Mouse (Mus musculus): ENCODE results near the gene Iqgap2.

Iqgap2 gene

GRCm38 (mm10) chr13:95829431-95830171, 62.1 kb downstream of the Iqgap2 start:
- no peak for DNase-seq (ENCODE audit: inconsistent ontology term)

- DNase-seq (ENCODE audit: inconsistent ontology term), result no peak
Observed at GRCm38 (mm10) chr13:95828616-95829015, 63.1 kb downstream of the Iqgap2 start.

GRCm38 (mm10) chr13:95826178-95826577, 65.5 kb downstream of the Iqgap2 start:
- peak; percentile 38 for DNase-seq (ENCODE audit: inconsistent ontology term)

- no peak for DNase-seq (ENCODE audit: inconsistent ontology term)
Observed at GRCm38 (mm10) chr13:95822918-95823317, 68.8 kb downstream of the Iqgap2 start.

DNA sequence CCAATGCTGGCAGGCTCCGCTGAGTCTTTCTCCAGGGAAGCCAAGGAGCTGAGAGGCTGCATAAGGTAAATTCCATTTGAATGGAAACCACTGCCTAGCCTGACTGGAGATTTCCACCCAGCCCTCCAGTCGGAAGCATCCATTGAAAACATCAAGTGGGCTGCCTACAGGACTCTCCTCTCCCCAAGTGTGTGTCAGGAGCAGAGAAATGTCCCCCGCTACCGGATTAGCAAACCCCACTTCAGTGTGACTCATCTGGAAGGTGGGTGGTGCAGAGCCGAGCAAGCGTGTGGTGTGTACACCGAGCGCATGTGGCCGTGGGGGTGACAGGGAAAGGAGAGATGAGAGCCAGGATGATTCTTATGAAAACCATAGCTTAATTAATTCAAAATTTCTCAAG, 71.7 kb downstream of the Iqgap2 start:
- no peak for DNase-seq (ENCODE audit: inconsistent ontology term)

DNA sequence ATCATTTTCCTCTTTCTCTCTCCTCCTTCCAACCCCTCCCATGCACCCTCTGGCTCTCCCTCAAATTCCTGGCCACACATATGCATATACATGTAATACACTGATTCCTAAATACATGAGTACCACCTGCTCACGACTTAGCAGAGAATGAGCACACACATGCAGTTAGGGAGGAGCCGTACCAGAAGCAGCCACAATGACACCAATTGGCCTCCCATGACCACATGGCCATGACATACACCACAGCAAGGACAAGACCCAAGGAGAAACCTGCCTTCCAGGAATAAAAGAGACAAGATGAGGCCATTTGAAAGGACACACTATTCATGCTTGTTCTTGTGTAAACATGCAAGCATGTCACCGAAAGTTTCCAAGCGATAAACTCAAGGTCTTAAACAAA, 72.8 kb downstream of the Iqgap2 start:
- no peak for DNase-seq (ENCODE audit: inconsistent ontology term)

DNA sequence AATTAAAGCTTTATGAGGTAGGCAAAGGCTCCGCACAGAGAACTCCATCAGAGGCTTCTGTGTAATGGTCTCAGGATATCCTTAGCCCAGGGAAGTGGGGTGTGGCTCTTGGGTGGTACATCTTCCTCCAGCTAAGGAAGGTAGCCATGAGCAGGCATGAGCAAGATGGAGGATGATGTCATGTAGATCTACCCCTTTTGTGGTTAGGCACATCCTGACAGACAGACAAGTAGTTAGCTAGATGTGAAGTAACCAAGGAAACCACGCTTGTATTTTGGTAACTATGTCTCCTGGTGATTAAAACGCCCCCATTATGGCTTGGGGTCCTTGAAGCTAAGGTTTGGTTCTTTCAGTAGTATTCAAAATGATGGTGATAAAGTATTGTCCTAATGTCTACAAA, 78.1 kb downstream of the Iqgap2 start:
- DNase-seq (ENCODE audit: inconsistent ontology term), result no peak

DNA sequence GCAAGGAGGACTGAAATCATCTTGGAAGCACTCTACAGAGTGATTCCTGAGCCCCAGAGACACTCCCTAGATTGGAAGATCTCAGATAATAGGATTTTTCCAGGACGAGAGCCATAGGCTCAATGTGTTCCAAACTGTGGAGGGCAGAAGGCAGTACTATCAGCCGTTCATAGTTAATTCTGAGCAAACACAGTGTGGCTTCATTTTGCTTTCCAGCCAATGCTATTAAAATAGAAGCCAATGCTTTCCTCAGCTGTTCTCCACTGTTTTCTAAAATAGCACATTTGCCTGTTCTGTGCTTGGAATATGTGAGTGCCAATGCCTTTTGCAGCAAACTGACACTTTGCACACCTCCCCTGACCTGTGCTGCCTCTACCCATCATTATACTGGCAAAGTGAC, 80.9 kb downstream of the Iqgap2 start:
- DNase-seq (ENCODE audit: inconsistent ontology term), result no peak

DNA sequence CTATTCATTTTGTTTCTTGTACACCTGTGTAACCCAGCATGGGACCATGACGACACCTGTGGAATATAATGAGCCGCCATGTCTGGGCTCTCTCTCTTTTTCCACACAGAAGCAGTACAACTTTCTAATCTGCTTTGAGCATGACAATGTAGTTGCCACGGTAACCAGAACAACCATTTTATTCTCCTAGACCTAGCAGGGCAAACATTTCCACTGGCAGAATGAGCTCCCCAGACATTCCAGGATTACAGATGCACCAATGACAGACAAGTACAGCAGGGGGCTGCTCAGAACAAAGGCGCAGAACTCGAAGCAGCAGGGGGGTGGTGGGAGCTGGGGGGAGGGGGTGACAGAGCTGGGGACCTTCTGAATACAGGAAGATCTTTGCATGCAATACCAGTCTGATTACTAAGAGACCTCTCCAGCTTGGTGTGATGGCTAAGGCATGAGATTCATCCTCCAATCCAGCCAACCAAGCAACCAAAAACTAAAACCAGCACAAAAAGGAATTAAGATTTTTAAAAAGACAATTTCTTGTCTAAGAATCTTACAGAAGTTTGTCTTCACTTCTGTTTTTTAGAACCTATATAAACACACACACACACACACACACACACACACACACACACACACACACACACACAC, 84.5 kb downstream of the Iqgap2 start:
- peak; percentile 81 for DNase-seq (ENCODE audit: inconsistent ontology term)

DNA sequence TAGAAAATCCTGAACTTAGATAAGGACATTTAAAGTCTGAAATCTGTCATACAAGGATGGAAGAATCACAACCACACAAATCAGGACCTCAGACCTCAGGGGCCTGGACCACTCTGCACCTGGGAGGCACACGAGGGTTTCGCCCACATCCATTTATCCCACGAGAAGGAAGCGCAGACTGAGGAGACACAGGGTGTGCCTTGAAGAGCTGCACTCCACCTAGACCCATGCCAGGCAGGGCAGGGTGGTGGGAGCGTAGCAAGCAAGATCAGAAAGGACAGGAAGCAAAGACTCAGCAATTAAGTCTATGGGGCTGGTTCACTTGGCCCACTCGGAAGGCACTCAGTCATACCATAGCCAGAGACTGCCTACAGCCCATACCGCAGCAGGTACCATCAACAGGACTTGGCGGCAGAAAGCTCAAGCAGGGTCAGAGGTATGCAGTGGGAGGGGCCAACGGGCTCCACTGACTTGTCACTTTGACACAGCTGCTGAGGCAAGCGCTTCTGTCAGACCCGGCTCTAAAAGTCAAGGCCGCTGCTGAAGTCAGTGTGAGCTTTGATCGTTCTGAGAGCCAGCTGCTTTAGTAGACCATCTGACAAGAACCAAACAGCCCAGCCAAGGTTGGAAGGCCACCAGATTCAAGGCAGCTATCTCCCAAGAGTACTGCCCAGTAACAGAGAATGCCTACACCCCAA, 86.1 kb downstream of the Iqgap2 start:
- DNase-seq (ENCODE audit: inconsistent ontology term), result no peak

GRCm38 (mm10) chr13:95804113-95804512, 87.6 kb downstream of the Iqgap2 start:
- no peak for DNase-seq (ENCODE audit: inconsistent ontology term)

GRCm38 (mm10) chr13:95800925-95801324, 90.8 kb downstream of the Iqgap2 start:
- peak; percentile 66 for DNase-seq (ENCODE audit: inconsistent ontology term)

- DNase-seq (ENCODE audit: inconsistent ontology term), result no peak
Observed at GRCm38 (mm10) chr13:95799322-95799721, 92.4 kb downstream of the Iqgap2 start.

GRCm38 (mm10) chr13:95798721-95799120, 93.0 kb downstream of the Iqgap2 start:
- no peak for DNase-seq (ENCODE audit: inconsistent ontology term)

DNA sequence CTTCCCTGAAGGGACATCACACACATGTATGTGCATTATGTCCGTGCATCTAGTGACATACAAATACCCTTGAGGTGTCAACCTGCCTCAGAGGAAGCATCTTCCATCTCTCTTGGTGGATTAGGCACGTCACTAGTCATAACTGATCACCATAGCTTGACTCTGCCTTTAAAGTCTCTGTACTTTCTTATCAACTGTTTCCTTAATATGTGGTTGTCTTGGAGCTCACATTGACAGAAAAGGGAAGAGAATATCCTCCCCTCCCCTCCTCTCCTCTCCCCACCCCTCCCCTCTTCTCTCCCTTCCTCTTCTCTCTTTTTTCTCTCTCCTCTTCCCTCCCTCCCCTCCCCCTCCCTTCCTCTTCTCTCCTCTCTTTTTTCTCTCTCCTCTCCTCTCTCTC, 94.2 kb downstream of the Iqgap2 start:
- DNase-seq (ENCODE audit: inconsistent ontology term), result no peak

DNA sequence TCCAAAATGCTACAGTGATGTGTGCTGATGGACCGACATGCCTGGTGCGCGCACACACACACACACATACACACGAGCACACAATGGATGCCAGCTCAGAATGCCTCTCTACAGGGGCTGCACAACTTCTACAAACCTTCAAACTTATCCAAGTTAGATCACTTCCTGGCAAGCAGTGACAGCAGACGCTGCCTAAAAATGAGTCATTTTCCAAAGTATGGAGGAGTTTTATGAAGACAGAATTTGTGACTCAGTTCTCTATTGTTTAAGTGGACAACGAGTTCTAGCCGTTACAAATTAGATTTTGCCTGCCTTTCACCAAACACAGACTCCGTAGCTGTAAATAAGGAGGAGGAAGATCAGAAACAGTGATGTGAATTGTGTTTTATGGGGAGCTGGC, 97.4 kb downstream of the Iqgap2 start:
- DNase-seq (ENCODE audit: inconsistent ontology term), result peak; percentile 91

- no peak for DNase-seq (ENCODE audit: inconsistent ontology term)
Observed at GRCm38 (mm10) chr13:95790883-95791282, 100.8 kb downstream of the Iqgap2 start.

GRCm38 (mm10) chr13:95788631-95789376, 102.9 kb downstream of the Iqgap2 start:
- DNase-seq (ENCODE audit: inconsistent ontology term), result no peak

- no peak for DNase-seq (ENCODE audit: inconsistent ontology term)
Observed at GRCm38 (mm10) chr13:95782969-95783332, 108.8 kb downstream of the Iqgap2 start.

DNA sequence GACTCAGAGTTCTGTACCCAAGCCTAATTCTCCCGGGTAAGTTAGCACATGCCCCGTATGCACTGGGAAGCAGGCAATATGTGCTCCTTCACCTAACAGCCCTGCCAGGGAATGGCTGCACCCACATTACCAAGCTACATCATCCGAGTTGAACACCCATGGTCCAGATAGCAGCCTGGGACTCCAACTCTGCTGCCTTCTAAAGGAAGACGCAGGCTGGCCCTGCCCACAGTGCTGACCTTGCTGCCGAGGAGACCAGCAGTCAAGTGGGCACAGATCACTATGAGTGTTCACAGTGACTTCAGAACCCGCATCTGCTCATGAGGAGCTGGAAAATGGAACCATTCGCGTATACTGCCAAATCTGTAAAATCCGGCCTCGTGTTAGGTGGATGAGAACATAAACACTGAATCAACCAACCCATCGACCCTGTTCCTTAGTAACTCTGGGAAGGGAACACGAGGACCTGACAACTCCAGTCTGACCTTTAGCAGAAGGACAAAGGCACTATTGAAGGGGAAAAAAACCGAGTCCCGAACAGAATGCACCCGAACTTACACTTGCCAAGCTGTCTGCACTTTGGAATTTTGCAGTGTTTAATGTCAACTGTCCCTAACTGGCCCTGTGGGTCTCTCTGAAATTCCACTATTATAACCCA, 109.3 kb downstream of the Iqgap2 start:
- DNase-seq (ENCODE audit: inconsistent ontology term), result peak; percentile 47

DNA sequence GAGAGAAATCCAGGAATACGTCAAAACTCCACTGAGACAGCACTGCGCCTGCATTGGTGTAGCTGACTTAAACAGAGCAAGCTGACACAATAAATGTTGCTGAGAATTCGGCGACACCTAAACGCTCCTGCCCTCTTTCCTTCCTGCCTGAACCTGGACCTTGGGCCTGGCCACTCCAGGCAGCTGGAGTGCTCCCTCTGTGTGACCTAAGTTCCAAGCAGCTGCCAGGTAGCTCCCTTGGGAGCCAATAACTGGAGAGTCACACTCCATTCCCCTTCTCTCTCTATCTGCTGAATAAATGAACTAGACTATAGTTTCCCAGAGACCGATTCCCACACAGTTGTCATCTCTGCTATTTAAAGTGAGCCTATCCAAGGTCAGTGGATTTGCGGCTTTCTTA, 111.7 kb downstream of the Iqgap2 start:
- no peak for DNase-seq (ENCODE audit: inconsistent ontology term)

DNA sequence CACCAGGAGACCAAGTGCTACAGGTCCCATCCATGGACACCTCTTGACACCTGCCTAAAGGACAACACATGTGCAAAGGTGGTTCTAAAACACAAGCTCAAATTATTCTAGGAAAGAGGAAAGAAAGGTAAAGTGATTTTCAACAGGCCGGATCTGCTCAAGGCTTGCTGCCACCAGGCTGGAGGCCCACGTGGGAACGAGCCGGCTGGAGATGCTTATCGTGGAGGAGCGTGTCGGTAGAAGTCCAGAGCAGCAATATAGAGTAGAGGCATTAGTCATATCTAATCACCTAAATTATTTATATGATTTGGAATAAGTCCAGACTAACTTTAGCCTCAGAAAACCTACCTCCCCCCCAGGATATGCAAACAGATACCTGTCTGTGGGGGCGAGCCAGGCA, 112.5 kb downstream of the Iqgap2 start:
- DNase-seq (ENCODE audit: inconsistent ontology term), result no peak
